Mouse (Mus musculus) neural tube, embryonic 14.5 days (tissue): ENCODE data around the gene Lypd6b. TPM values are rescaled to one million over a fixed set of nuclear protein-coding genes. Genes with fewer than 3 reads are reported as not detected.
A peak's percentile ranks its signal among the peaks of the same experiment; 100 is the strongest.

Experiments
- ATAC-seq: fragments of 200-750 bp; cut with Nextera tagmentation; 2 replicates; pipeline ENCODE4 v1.8.0; 2017; ENCODE audit warnings: low read depth, mild to moderate bottlenecking, moderate TSS enrichment, moderate library complexity
- H3K27ac ChIP-seq: fragments of 300-500 bp; sonication (generic); 2 replicates; pipeline ENCODE4 v1.5.1; 2014; ENCODE audit warnings: low read depth, mild to moderate bottlenecking, control low read depth, low read length, moderate library complexity, mixed read lengths
- H3K27me3 ChIP-seq: fragments of 300-500 bp; sonication (generic); 2 replicates; pipeline ENCODE4 v1.6.1; 2014; ENCODE audit warnings: low read length; ENCODE audit not compliant: control insufficient read depth, insufficient read depth
- H3K36me3 ChIP-seq: fragments of 300-500 bp; sonication (generic); 2 replicates; pipeline ENCODE4 v1.6.1; 2014; ENCODE audit warnings: low read length, mixed read lengths; ENCODE audit not compliant: control insufficient read depth, insufficient read depth
- H3K4me1 ChIP-seq: fragments of 300-500 bp; sonication (generic); 2 replicates; pipeline ENCODE4 v1.6.1; 2014; ENCODE audit warnings: low read length; ENCODE audit not compliant: control insufficient read depth, insufficient read depth
- H3K4me2 ChIP-seq: fragments of 300-500 bp; sonication (generic); 2 replicates; pipeline ENCODE4 v1.6.1; 2014; ENCODE audit warnings: mild to moderate bottlenecking, low read depth, low read length, control low read depth
- H3K4me3 ChIP-seq: fragments of 300-500 bp; sonication (generic); 2 replicates; pipeline ENCODE4 v1.5.1; 2014; ENCODE audit warnings: low read depth, low read length, control low read depth, mixed read lengths
- H3K9ac ChIP-seq: fragments of 300-500 bp; sonication (generic); replicated peaks from 2 replicates; pipeline ENCODE4 v1.6.1; 2014; ENCODE audit warnings: low read depth, mild to moderate bottlenecking, control low read depth, low read length, mixed read lengths
- H3K9me3 ChIP-seq: fragments of 300-500 bp; sonication (generic); 2 replicates; pipeline ENCODE4 v1.6.1; 2016; ENCODE audit warnings: low read length; ENCODE audit not compliant: control insufficient read depth
- WGBS: fragments of 180-500 bp; shearing (Covaris S2); extraction: QIAGEN DNeasy Blood & Tissue Kit; methylation state at CpG from one replicate; pipeline ENCODE4 v1.1.7; 2014; 5-methylcytosine and 5-hydroxymethylcytosine counted together
- polyA plus RNA-seq: library from polyadenylated mRNA; unstranded; fragments of >200 nt; fragmentation: Nextera tagmentation; extraction: Ambion mirVana; gene quantifications from 2 replicates; pipeline ENCODE4 v1.2.1, GENCODE M21; 2014

The Lypd6b gene
- polyA plus RNA-seq, 1 experiment from 2014 or later, result 24.6 TPM

DNA sequence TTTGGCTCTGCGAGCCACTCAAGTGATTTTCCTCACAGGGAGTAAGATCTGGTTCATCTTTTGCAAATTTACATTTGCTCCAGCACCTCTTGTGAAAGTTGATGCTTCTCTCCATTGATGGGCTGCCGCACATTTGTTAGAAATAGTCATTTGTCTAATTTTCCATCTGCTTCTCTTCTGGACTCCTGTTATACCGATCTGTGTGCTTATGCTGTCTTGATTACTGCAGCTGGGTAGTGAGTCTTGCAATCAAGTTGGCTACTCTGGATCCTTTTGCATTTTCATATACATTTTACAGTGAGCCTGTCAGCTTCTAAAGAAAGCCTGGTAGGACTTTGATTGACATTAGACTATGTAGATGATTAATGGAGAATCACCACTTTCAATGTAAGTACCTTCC is 59.4 kb downstream of the Lypd6b start:
- peaks cover 8% of the 10 kb centered on the region for H3K4me1 ChIP-seq
- no peaks in the 10 kb centered on the region for H3K36me3 ChIP-seq
- no peak overlapping the region for H3K27ac ChIP-seq
- H3K27me3 ChIP-seq, result no peaks in the 10 kb centered on the region
- no peak overlapping the region for H3K9ac ChIP-seq
- 90% methylated on average over 3 of the region's 3 CpGs for WGBS
- ATAC-seq, result no peak
- H3K9me3 ChIP-seq, result no peaks in the 10 kb centered on the region
- H3K4me3 ChIP-seq, result no peak overlapping the region
- H3K4me2 ChIP-seq, result no peak overlapping the region

DNA sequence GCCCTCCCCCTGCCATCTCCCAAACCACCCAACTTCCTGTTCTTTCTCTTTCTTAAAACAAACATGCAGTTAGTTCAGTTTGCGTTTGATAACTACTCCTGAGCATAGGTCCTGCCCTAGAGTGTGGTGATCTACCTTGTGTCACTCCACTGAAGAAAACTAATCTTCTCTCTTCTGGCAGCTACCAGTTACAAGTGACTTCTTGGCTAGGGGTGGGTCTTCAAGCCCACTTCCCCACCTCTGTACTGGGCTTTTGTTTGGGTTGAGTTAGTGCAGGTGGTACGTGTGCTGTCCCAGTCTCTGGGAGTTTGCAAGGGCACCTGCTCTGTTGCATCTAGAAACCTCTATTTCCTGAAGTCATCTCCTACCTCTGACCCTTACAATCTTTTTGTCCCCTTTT is 60.3 kb downstream of the Lypd6b start:
- no peak overlapping the region for H3K4me3 ChIP-seq
- H3K36me3 ChIP-seq, result no peaks in the 10 kb centered on the region
- 74% methylated on average over 2 of the region's 2 CpGs for WGBS
- no peak overlapping the region for H3K9ac ChIP-seq
- no peaks in the 10 kb centered on the region for H3K27me3 ChIP-seq
- H3K27ac ChIP-seq, result no peak overlapping the region
- ATAC-seq, result no peak
- H3K4me1 ChIP-seq, result peaks cover 8% of the 10 kb centered on the region
- no peak overlapping the region for H3K4me2 ChIP-seq
- no peaks in the 10 kb centered on the region for H3K9me3 ChIP-seq

DNA sequence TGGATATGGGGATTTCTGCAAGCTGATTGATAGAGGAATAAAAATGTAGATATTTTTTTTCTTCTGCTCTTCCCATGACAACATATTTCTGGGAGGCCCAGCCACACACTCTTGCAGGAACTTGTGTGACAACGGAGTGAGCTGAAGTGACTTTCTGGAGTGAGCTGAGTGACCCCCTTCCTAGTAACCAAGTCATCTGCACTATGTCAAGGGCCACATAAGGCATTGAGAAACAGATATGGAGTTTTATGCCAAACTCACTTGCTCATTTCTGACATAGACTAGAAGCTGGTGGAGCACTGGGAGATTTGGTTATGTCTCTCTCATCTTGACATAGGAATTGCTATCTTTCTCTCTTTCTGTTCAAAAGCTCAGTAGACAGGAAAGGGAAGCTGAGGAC is 62.3 kb downstream of the Lypd6b start:
- Histone ChIP-seq H3K4me2 (no peak overlapping the region), H3K4me3 (no peak overlapping the region), H3K4me1 (peaks cover 8% of the 10 kb centered on the region; the same call in 1 of the 2 replicates), H3K27me3 (no peaks in the 10 kb centered on the region), H3K9me3 (no peaks in the 10 kb centered on the region), H3K36me3 (no peaks in the 10 kb centered on the region), H3K9ac (no peak overlapping the region), H3K27ac (no peak overlapping the region)
- ATAC-seq, result no peak
- 94% methylated on average over 1 of the region's 1 CpGs for WGBS

DNA sequence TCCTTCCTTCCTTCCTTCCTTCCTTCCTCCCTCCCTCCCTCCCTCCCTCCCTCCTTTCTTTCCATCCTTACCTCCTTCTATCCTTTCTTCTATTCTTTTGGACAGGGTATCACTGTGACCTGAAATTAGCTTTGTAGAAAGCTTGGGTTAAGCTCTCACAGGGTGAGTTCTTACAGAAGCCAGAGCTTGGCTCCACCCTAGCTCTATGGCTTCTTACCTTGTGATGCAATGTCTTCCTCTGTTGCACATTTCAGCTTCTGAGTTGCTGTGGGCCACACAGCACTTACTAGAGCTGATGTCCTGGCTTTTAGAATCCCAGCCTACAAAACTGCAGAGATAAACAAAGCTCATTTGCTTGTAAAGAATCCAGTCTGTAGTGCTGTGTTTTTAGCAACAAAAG is 64.5 kb downstream of the Lypd6b start:
- Histone ChIP-seq H3K4me1 (0 out of 2 replicates have a peak, but pooled peaks cover 4% of the 10 kb centered on the region), H3K36me3 (no peaks in the 10 kb centered on the region), H3K27me3 (no peaks in the 10 kb centered on the region), H3K4me3 (no peak overlapping the region), H3K27ac (no peak overlapping the region), H3K4me2 (no peak overlapping the region), H3K9me3 (no peaks in the 10 kb centered on the region), H3K9ac (no peak overlapping the region)
- no peak for ATAC-seq

DNA sequence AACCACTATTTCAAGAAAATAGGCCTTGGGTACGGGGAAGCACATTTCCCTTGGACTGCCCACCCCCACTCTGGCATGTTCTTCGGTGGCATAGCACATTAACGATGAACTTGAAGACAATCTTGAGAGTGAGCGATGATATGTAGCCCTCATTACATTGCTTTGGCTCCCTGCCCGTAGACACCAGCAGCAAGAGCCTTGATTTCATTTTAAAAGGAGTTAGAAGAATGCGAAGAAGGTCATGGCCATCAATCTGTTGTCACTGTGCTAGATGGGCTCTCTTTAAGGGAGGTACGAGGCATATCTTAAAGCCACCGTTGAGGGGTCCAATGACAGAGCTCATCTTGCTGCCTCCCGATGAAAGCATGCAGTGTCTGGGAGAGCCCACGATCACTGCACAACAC is 68.7 kb downstream of the Lypd6b start:
- no peak overlapping the region for H3K9ac ChIP-seq
- ATAC-seq, result peak; percentile 67
- H3K27ac ChIP-seq, result peak overlapping the region; percentile 77; the same call in 1 of the 2 replicates

DNA sequence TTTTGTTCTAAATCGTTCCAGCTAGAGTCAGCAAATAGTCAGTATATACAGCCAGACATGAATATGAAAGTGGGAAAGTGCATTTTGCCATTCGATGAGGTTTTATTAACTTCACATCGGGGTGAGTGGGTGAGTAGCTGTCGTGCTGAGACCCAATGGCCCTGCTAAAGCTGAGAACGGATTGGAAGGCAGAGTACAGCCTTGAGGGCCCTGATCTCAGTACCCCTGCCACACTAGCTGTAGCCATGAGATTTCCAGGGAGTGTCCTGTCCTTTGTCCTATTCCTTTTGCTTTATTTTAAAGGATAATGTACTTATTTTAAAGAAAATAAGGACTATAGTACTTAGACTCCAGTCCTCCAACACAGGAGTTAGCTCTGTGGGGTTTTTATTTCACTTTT is 69.1 kb downstream of the Lypd6b start:
- no peak overlapping the region for H3K9ac ChIP-seq
- H3K4me1 ChIP-seq, result 0 out of 2 replicates have a peak, but pooled peaks cover 4% of the 10 kb centered on the region
- ATAC-seq, result peak; percentile 52; the same call in 1 of the 2 replicates
- WGBS, result 53% methylated on average over 5 of the region's 5 CpGs
- no peak overlapping the region for H3K4me3 ChIP-seq
- H3K36me3 ChIP-seq, result no peaks in the 10 kb centered on the region
- no peak overlapping the region for H3K4me2 ChIP-seq
- H3K9me3 ChIP-seq, result no peaks in the 10 kb centered on the region
- peak overlapping the region; percentile 77; the same call in 1 of the 2 replicates for H3K27ac ChIP-seq
- no peaks in the 10 kb centered on the region; the same call in 1 of the 2 replicates for H3K27me3 ChIP-seq

More for the DNA sequence above, 68.7 kb downstream of the Lypd6b start:
- H3K4me2 ChIP-seq, result no peak overlapping the region
- no peak overlapping the region for H3K4me3 ChIP-seq
- H3K36me3 ChIP-seq, result no peaks in the 10 kb centered on the region
- no peaks in the 10 kb centered on the region for H3K9me3 ChIP-seq
- 0 out of 2 replicates have a peak, but pooled peaks cover 4% of the 10 kb centered on the region for H3K4me1 ChIP-seq
- no peaks in the 10 kb centered on the region; the same call in 1 of the 2 replicates for H3K27me3 ChIP-seq
- 33% methylated on average over 10 of the region's 10 CpGs for WGBS

DNA sequence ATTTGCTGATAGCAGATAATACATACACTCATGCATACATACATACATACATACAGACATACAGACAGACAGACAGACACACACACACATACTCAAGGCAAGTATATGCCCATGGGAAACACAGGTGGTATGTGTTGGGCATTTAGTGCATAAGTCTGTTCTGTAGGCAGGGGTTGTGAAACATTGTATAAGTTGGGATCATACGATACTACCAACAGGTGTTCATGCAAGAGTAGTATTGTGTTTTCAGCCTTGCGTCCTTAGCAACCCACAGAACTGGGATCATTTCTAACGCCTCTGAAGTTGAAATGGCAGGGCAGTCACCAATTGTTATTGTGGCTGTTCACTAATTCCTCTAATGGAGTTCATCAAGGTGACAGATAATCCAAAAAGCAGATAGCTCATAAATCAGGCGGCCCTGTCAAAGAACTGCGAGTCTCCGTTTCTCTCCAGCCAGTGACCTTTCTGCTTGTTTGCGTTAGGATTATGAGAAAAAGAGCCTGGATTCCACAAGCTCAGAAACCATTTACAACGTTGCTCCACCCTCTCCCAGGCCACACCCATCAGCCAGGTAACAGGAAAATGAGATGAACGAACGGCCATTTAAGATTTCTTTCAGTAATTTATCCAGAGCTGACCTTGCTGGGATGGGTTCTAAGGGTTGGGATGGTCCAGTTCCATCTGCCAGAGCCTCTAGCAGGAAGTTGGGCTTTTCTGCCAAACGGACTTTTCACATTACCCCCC is 72.9 kb downstream of the Lypd6b start:
- Histone ChIP-seq H3K27ac (no peak overlapping the region), H3K9me3 (no peaks in the 10 kb centered on the region), H3K4me2 (no peak overlapping the region), H3K4me1 (0 out of 2 replicates have a peak, but pooled peaks cover 4% of the 10 kb centered on the region), H3K9ac (no peak overlapping the region), H3K4me3 (no peak overlapping the region), H3K27me3 (no peaks in the 10 kb centered on the region; the same call in 1 of the 2 replicates), H3K36me3 (no peaks in the 10 kb centered on the region)
- no peak for ATAC-seq
- WGBS, result 54% methylated on average over 11 of the region's 11 CpGs

DNA sequence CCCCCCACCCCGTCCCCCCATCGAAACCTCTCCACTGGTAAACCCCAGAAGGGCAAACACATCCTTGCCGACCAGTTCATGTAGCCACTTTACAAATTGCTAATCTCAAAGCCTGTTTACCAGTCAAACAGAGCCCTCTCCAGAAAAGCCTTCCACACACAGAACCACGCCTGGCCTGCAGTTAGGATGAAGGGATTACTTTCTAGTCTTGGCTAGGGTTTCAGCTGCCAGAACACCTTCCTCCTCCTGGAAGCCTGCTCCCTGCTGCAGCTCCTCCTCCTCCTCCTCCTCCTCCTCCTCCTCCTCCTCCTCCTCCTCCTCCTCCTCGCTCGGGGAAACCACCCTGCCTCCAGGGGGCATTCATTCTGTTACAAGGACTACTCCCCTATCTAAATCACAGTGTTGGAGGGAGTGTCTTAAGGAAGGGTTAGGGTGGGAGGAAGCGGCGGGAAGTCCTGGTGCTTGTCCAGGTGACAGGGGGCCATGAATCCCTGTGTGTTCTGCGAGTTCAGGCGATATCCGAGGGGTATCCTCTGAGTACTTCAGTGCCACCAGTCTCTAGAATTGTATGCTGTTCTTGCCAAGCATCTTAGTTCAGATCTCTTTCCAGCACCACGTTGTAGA is 73.6 kb downstream of the Lypd6b start:
- Histone ChIP-seq H3K4me3 (no peak overlapping the region), H3K27me3 (no peaks in the 10 kb centered on the region; the same call in 1 of the 2 replicates), H3K27ac (no peak overlapping the region), H3K9ac (no peak overlapping the region), H3K4me1 (0 out of 2 replicates have a peak, but pooled peaks cover 4% of the 10 kb centered on the region), H3K36me3 (no peaks in the 10 kb centered on the region), H3K9me3 (no peaks in the 10 kb centered on the region), H3K4me2 (no peak overlapping the region)
- ATAC-seq, result no peak
- 36% methylated on average over 10 of the region's 12 CpGs for whole genome bisulfite sequencing

DNA sequence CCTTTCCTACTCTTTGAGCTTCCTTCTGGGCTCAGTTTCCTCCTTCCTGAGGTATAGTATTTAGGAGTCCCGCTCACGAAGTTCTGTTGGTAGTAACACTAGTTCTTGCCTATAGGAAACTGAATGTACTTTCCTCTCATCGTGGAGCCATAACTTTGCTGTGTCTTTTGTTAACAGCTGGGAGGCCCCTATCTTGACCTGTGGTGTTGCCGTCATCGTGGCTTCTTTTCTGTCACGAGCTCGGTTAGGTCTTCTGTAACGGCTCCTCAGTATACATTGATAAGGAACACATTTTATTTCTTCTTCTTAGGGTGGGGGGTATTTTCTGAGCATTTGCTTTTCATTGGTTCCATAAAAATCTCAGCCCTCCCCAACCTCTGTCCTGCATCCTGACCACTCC is 74.2 kb downstream of the Lypd6b start:
- H3K4me2 ChIP-seq, result no peak overlapping the region
- no peak overlapping the region for H3K27ac ChIP-seq
- H3K4me3 ChIP-seq, result no peak overlapping the region
- H3K27me3 ChIP-seq, result no peaks in the 10 kb centered on the region; the same call in 1 of the 2 replicates
- no peak for ATAC-seq
- no peaks in the 10 kb centered on the region for H3K36me3 ChIP-seq
- WGBS, result 65% methylated on average over 8 of the region's 8 CpGs
- H3K9ac ChIP-seq, result no peak overlapping the region
- H3K9me3 ChIP-seq, result no peaks in the 10 kb centered on the region
- 0 out of 2 replicates have a peak, but pooled peaks cover under 1% of the 10 kb centered on the region for H3K4me1 ChIP-seq
